In genomic region chr3:104548367-104549087, GRCm38 (mm10) we compare ENCODE assay signal across 24 mouse cellular contexts. TPM values are rescaled to one million over a fixed set of nuclear protein-coding genes. Genes with fewer than 3 reads are reported as not detected.
DNase-seq lines count a peak whose midpoint lies in the region; ATAC-seq and TF ChIP-seq lines count a peak whose summit lies in the region.
"Had no signal": no experiment of that assay in that cellular context is flagged by ENCODE, and none has a peak within 500 bp of the region (broad histone marks: within the 10 kb centered on the region; RNA-seq: fewer than 3 reads in every experiment).

No protein-coding gene starts in this region.

- peak; percentile 23 for DNase-seq in kidney, adult 2 months
- no peak for DNase-seq in kidney, adult 11 months
- DNase-seq in kidney, postnatal 4 days = peak; percentile 4 to 15
- no peak for DNase-seq in kidney, postnatal 14 days
- peak; percentile 27 for DNase-seq in urinary bladder, postnatal 14 days (ENCODE audit: low spot score)
- DNase-seq in urinary bladder, adult 2 months (ENCODE audit: low spot score) = no peak
- no peak for DNase-seq in embryo, embryonic 10 days (ENCODE audit: low spot score)
- DNase-seq: adrenal gland, postnatal 25 days; cerebellum, adult 11-12 months; cerebellum, postnatal 10 days; forebrain, postnatal 0 days; heart, postnatal 10 days; liver; lung, embryonic 14.5 days; lung, postnatal 4 days; thymus, adult 2 months; thymus, postnatal 36 days had no signal

- H3K4me2 ChIP-seq in forebrain, embryonic 16.5 days (ENCODE audit: low read length) = no peak overlapping the region
- H3K4me2 ChIP-seq: heart, embryonic 13.5 days; hindbrain, embryonic 14.5 days; lung, embryonic 14.5 days; midbrain, embryonic 15.5 days had no signal

- H3K9ac ChIP-seq in forebrain, embryonic 16.5 days (replicated peaks; ENCODE audit: low read depth, low read length) = no peak overlapping the region
- H3K9ac ChIP-seq: forebrain, postnatal 0 days; heart, embryonic 13.5 days; hindbrain, embryonic 14.5 days; liver, embryonic 14.5 days; lung, embryonic 14.5 days; midbrain, embryonic 15.5 days had no signal

- H3K4me3 ChIP-seq in kidney, adult 2 months (ENCODE audit: insufficient read depth, low read depth, low read length) = no peak overlapping the region
- H3K4me3 ChIP-seq in forebrain, embryonic 16.5 days (replicated peaks; ENCODE audit: low read length) = no peak overlapping the region
- H3K4me3 ChIP-seq: erythroblast, embryonic 14.5 days; heart, embryonic 13.5 days; midbrain, embryonic 15.5 days had no signal

- H3K36me3 ChIP-seq in kidney, adult 2 months (ENCODE audit: control insufficient read depth, insufficient read depth, low read length) = no peaks in the 10 kb centered on the region
- no peaks in the 10 kb centered on the region for H3K36me3 ChIP-seq in forebrain, embryonic 16.5 days (ENCODE audit: control insufficient read depth, insufficient read depth)
- H3K36me3 ChIP-seq: heart, embryonic 13.5 days; midbrain, embryonic 15.5 days had no signal

- 43% methylated on average over 15 of the region's 15 CpGs for WGBS in kidney, adult 2 months
- 78% methylated on average over 15 of the region's 15 CpGs for WGBS in forebrain, embryonic 16.5 days

- no peak overlapping the region for H3K27ac ChIP-seq in kidney, adult 2 months (ENCODE audit: insufficient read depth, low read depth, low read length)
- H3K27ac ChIP-seq in forebrain, embryonic 16.5 days (ENCODE audit: low read length) = no peak overlapping the region
- H3K27ac ChIP-seq: heart, embryonic 13.5 days; hindbrain, embryonic 14.5 days; liver, embryonic 14.5 days; midbrain, embryonic 15.5 days had no signal

- peaks cover 7% of the 10 kb centered on the region; the same call in 1 of the 2 replicates for H3K4me1 ChIP-seq in kidney, adult 2 months (ENCODE audit: control insufficient read depth, insufficient read depth, low read length)
- H3K4me1 ChIP-seq in forebrain, embryonic 16.5 days (replicated peaks; ENCODE audit: control insufficient read depth, insufficient read depth, low read length) = no peaks in the 10 kb centered on the region
- H3K4me1 ChIP-seq: heart, embryonic 13.5 days; midbrain, embryonic 15.5 days had no signal

- TF ChIP-seq POLR2A in kidney, adult 2 months (IDR thresholded peaks at IDR 0.05; ENCODE audit: low read depth, low read length) = no peak

- no peaks in the 10 kb centered on the region for H3K9me3 ChIP-seq in forebrain, embryonic 16.5 days (ENCODE audit: control insufficient read depth, low read length)
- H3K9me3 ChIP-seq: heart, embryonic 13.5 days; midbrain, embryonic 15.5 days had no signal

- ATAC-seq in forebrain, embryonic 16.5 days = no peak
- ATAC-seq: forebrain, postnatal 0 days; intestine, postnatal 0 days; midbrain, embryonic 15.5 days had no signal

- TF ChIP-seq CTCF in kidney, adult 2 months (conservative IDR thresholded peaks at IDR 0.05; ENCODE audit: insufficient read depth, insufficient read length, low read depth, low read length) = no peak

- no peaks in the 10 kb centered on the region for H3K27me3 ChIP-seq in kidney, adult 2 months (replicated peaks; ENCODE audit: control insufficient read depth, insufficient read depth, low read length)
- no peaks in the 10 kb centered on the region for H3K27me3 ChIP-seq in forebrain, embryonic 16.5 days (replicated peaks; ENCODE audit: control insufficient read depth, insufficient read depth, low read length)
- H3K27me3 ChIP-seq: heart, embryonic 13.5 days; midbrain, embryonic 15.5 days had no signal

RNA-seq across cellular contexts. Expression of gene Lrig2, which starts 36.8 kb away (rescaled TPM):
- 4.6 and 4.8 TPM in 2 replicates for polyA plus RNA-seq in kidney, adult 2 months (2012; rRNA removed)
- polyA plus RNA-seq in urinary bladder, adult 2 months (2012; rRNA removed) = 11.0 and 11.1 TPM in 2 replicates
- 29.5 and 34.0 TPM in 2 replicates for polyA plus RNA-seq in forebrain, embryonic 16.5 days (2015; fragmentation: Nextera tagmentation; extraction: Ambion mirVana)

Comparison
In these comparisons a context has a peak if more than half of its experiments do, and no peak if none do; other contexts are left out.
1. DNase-seq: peak in kidney, adult 2 months (single experiment), kidney, postnatal 4 days (2 of 2) and urinary bladder, postnatal 14 days (single experiment); none in kidney, adult 11 months (single experiment), kidney, postnatal 14 days (single experiment), urinary bladder, adult 2 months (single experiment) and embryo, embryonic 10 days (single experiment).